Mouse (Mus musculus) intestine, embryonic 16.5 days (tissue): ENCODE results near the gene Tubb3. TPM values are rescaled to one million over a fixed set of nuclear protein-coding genes. Genes with fewer than 3 reads are reported as not detected.
"Not testable (repeated sequence)": the region's sequence is repeated elsewhere in the genome, so short reads cannot be mapped to it uniquely, and the experiment has no call there.

Experiments used
- ATAC-seq: fragments of 200-750 bp; cut with Nextera tagmentation; 2 replicates; pipeline ENCODE4 v1.8.0; 2017; ENCODE audit warnings: moderate TSS enrichment, moderate library complexity
- H3K27ac ChIP-seq: fragments of 300-500 bp; sonication (generic); 2 replicates; pipeline ENCODE4 v1.5.1; 2014; ENCODE audit warnings: mild to moderate bottlenecking, low read length
- H3K27me3 ChIP-seq: fragments of 300-500 bp; sonication (generic); replicated peaks from 2 replicates; pipeline ENCODE4 v1.6.1; 2014; ENCODE audit warnings: low read length, control low read depth, mixed read lengths; ENCODE audit not compliant: control insufficient read depth, insufficient read depth
- H3K36me3 ChIP-seq: fragments of 300-500 bp; sonication (generic); 2 replicates; pipeline ENCODE4 v1.6.1; 2014; ENCODE audit warnings: low read length, control low read depth; ENCODE audit not compliant: control insufficient read depth, insufficient read depth
- H3K4me1 ChIP-seq: fragments of 300-500 bp; sonication (generic); 2 replicates; pipeline ENCODE4 v1.6.1; 2014; ENCODE audit warnings: low read length, control low read depth, mixed read lengths; ENCODE audit not compliant: control insufficient read depth, insufficient read depth
- H3K4me2 ChIP-seq: fragments of 300-500 bp; sonication (generic); 2 replicates; pipeline ENCODE4 v1.6.1; 2014; ENCODE audit warnings: low read depth, low read length, control low read depth
- H3K4me3 ChIP-seq: fragments of 300-500 bp; sonication (generic); 2 replicates; pipeline ENCODE4 v1.5.1; 2014; ENCODE audit warnings: mild to moderate bottlenecking, low read length
- H3K9ac ChIP-seq: fragments of 300-500 bp; sonication (generic); 2 replicates; pipeline ENCODE4 v1.6.1; 2014; ENCODE audit warnings: low read depth, low read length
- H3K9me3 ChIP-seq: fragments of 300-500 bp; sonication (generic); 2 replicates; pipeline ENCODE4 v1.6.1; 2016; ENCODE audit warnings: low read length, control low read depth; ENCODE audit not compliant: control insufficient read depth
- WGBS: fragments of 180-500 bp; shearing (Covaris S2); extraction: QIAGEN DNeasy Blood & Tissue Kit; methylation state at CpG from one replicate; pipeline ENCODE4 v1.1.7; 2014; 5-methylcytosine and 5-hydroxymethylcytosine counted together
- polyA plus RNA-seq: library from polyadenylated mRNA; unstranded; fragments of >200 nt; fragmentation: Nextera tagmentation; extraction: Ambion mirVana; gene quantifications from 2 replicates; pipeline ENCODE4 v1.2.1, GENCODE M21; 2015

Tubb3 gene
- polyA plus RNA-seq, 1 experiment from 2014 or later: 52.6 TPM

GRCm38 (mm10) chr8:123442871-123443575 is 31.8 kb downstream of the Tubb3 start:
- H3K9ac ChIP-seq: peak overlapping the region; percentile 90
- H3K27ac ChIP-seq: 0 out of 2 replicates have a peak overlapping the region, but pooled peaks have one; percentile 53
- no peaks in the 10 kb centered on the region for H3K36me3 ChIP-seq
- H3K4me3 ChIP-seq: peak overlapping the region; percentile 72
- no peaks in the 10 kb centered on the region for H3K9me3 ChIP-seq
- no peaks in the 10 kb centered on the region for H3K27me3 ChIP-seq
- H3K4me2 ChIP-seq: peak overlapping the region; percentile 57
- peak; percentile 97 for ATAC-seq
- WGBS: under 1% methylated on average over 41 of the region's 41 CpGs
- peaks cover 9% of the 10 kb centered on the region for H3K4me1 ChIP-seq

- 23% methylated on average over 4 of the region's 4 CpGs for WGBS
- peak overlapping the region; percentile 57 for H3K4me2 ChIP-seq
- no peaks in the 10 kb centered on the region for H3K27me3 ChIP-seq
- peak overlapping the region; percentile 72 for H3K4me3 ChIP-seq
- peak; percentile 39 for ATAC-seq
- H3K9me3 ChIP-seq: no peaks in the 10 kb centered on the region
- H3K27ac ChIP-seq: no peak overlapping the region
- peak overlapping the region; percentile 90 for H3K9ac ChIP-seq
- H3K4me1 ChIP-seq: peaks cover 9% of the 10 kb centered on the region
- no peaks in the 10 kb centered on the region for H3K36me3 ChIP-seq
Measured at GRCm38 (mm10) chr8:123443576-123443921, 32.3 kb downstream of the Tubb3 start.

GRCm38 (mm10) chr8:123444131-123444530 is 32.9 kb downstream of the Tubb3 start:
- H3K27ac ChIP-seq: no peak overlapping the region
- no peak overlapping the region for H3K4me2 ChIP-seq
- 79% methylated on average over 6 of the region's 6 CpGs for WGBS
- H3K9me3 ChIP-seq: no peaks in the 10 kb centered on the region
- no peak overlapping the region for H3K4me3 ChIP-seq
- no peak overlapping the region for H3K9ac ChIP-seq
- no peaks in the 10 kb centered on the region for H3K36me3 ChIP-seq
- peaks cover 9% of the 10 kb centered on the region for H3K4me1 ChIP-seq
- ATAC-seq: no peak
- H3K27me3 ChIP-seq: no peaks in the 10 kb centered on the region

GRCm38 (mm10) chr8:123445981-123446380 is 34.8 kb downstream of the Tubb3 start:
- no peak for ATAC-seq

GRCm38 (mm10) chr8:123446799-123447198 is 35.6 kb downstream of the Tubb3 start:
- H3K27ac ChIP-seq: no peak overlapping the region
- H3K36me3 ChIP-seq: no peaks in the 10 kb centered on the region
- H3K9ac ChIP-seq: no peak overlapping the region
- 74% methylated on average over 6 of the region's 6 CpGs for WGBS
- no peak for ATAC-seq
- no peak overlapping the region for H3K4me2 ChIP-seq
- no peaks in the 10 kb centered on the region for H3K27me3 ChIP-seq
- no peak overlapping the region for H3K4me3 ChIP-seq
- H3K4me1 ChIP-seq: peaks cover 9% of the 10 kb centered on the region
- no peaks in the 10 kb centered on the region for H3K9me3 ChIP-seq

More at GRCm38 (mm10) chr8:123445981-123446380, 34.8 kb downstream of the Tubb3 start:
- Histone ChIP-seq H3K4me1 (peaks cover 9% of the 10 kb centered on the region), H3K4me3 (no peak overlapping the region), H3K9me3 (no peaks in the 10 kb centered on the region), H3K36me3 (no peaks in the 10 kb centered on the region), H3K9ac (no peak overlapping the region), H3K27me3 (no peaks in the 10 kb centered on the region), H3K27ac (no peak overlapping the region), H3K4me2 (no peak overlapping the region)
- WGBS: 81% methylated on average over 10 of the region's 10 CpGs

GRCm38 (mm10) chr8:123450783-123451182 is 39.6 kb downstream of the Tubb3 start:
- Histone ChIP-seq H3K4me2 (no peak overlapping the region), H3K27me3 (no peaks in the 10 kb centered on the region), H3K27ac (no peak overlapping the region), H3K9me3 (no peaks in the 10 kb centered on the region), H3K36me3 (peaks cover 9% of the 10 kb centered on the region), H3K4me1 (no peaks in the 10 kb centered on the region), H3K4me3 (no peak overlapping the region), H3K9ac (no peak overlapping the region)
- WGBS: 85% methylated on average over 5 of the region's 5 CpGs
- ATAC-seq: no peak

GRCm38 (mm10) chr8:123451747-123452146 is 40.5 kb downstream of the Tubb3 start:
- 96% methylated on average over 12 of the region's 12 CpGs for WGBS

GRCm38 (mm10) chr8:123452149-123452548 is 40.9 kb downstream of the Tubb3 start:
- no peak overlapping the region for H3K4me3 ChIP-seq
- H3K27ac ChIP-seq: no peak overlapping the region
- no peak overlapping the region for H3K4me2 ChIP-seq
- ATAC-seq: no peak
- 78% methylated on average over 4 of the region's 4 CpGs for WGBS
- H3K9ac ChIP-seq: no peak overlapping the region
- no peaks in the 10 kb centered on the region for H3K4me1 ChIP-seq
- peaks cover 9% of the 10 kb centered on the region for H3K36me3 ChIP-seq
- no peaks in the 10 kb centered on the region for H3K27me3 ChIP-seq
- H3K9me3 ChIP-seq: no peaks in the 10 kb centered on the region

More at GRCm38 (mm10) chr8:123451747-123452146, 40.5 kb downstream of the Tubb3 start:
- not testable (repeated sequence) for H3K4me3 ChIP-seq, H3K27ac ChIP-seq, ATAC-seq, H3K36me3 ChIP-seq, H3K9ac ChIP-seq, H3K4me1 ChIP-seq, H3K27me3 ChIP-seq, H3K9me3 ChIP-seq, H3K4me2 ChIP-seq

- Histone ChIP-seq H3K9me3 (no peaks in the 10 kb centered on the region), H3K27me3 (no peaks in the 10 kb centered on the region), H3K27ac (no peak overlapping the region), H3K4me3 (no peak overlapping the region), H3K4me1 (no peaks in the 10 kb centered on the region), H3K9ac (no peak overlapping the region), H3K4me2 (no peak overlapping the region), H3K36me3 (peaks cover 9% of the 10 kb centered on the region)
- ATAC-seq: no peak
- WGBS: 72% methylated on average over 7 of the region's 7 CpGs
Measured at GRCm38 (mm10) chr8:123453291-123453690, 42.1 kb downstream of the Tubb3 start.

- peaks cover 9% of the 10 kb centered on the region for H3K36me3 ChIP-seq
- no peaks in the 10 kb centered on the region for H3K9me3 ChIP-seq
- no peaks in the 10 kb centered on the region for H3K27me3 ChIP-seq
- no peak overlapping the region for H3K4me3 ChIP-seq
- H3K9ac ChIP-seq: no peak overlapping the region
- H3K4me2 ChIP-seq: no peak overlapping the region
- no peak overlapping the region for H3K27ac ChIP-seq
- H3K4me1 ChIP-seq: no peaks in the 10 kb centered on the region
- 87% methylated on average over 5 of the region's 5 CpGs for WGBS
- ATAC-seq: no peak
Measured at GRCm38 (mm10) chr8:123453951-123454350, 42.7 kb downstream of the Tubb3 start.
